ENCODE assay signal across 8 mouse cellular contexts in the genomic region with DNA sequence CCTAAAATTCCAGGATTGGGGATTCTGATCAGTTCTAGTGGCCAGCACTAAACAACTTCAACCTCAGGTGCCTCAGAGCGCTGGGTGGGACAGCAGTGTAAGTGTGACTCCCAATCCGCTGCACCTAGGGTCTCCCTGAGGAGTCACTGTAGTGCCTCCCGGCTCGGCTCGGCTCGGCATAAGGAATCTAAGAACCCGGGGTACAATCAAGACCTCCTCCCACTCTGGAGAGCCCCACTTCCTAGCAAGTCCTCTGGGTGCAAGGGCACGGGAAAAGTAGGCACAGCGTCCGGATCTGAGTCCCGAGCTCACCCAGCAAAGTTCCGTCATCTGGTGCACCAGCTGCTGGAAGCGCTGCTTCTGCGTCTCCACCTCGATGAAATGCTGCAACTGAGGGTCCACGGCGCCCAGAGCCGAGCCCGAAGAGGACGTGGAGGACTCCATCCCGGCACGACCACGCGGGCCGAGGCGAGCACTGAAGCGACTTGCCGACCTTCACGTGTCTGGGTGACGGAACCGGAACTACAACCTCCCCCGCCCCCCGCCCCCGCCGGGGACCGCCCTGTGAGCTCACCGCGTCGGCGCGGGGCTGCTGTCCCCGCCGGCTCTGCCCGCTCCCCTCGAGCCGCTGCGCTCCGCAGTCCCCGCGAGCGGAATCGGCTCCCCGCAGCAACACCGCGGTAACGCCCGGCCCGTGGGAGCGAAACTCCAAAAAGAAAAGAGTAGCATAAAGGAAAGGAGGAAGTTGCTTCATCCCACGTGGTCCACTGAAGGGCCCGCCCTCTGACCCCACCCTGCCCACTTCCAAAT. TPM values are rescaled to one million over a fixed set of nuclear protein-coding genes. Genes with fewer than 3 reads are reported as not detected.
DNase-seq lines count a peak whose midpoint lies in the region; ATAC-seq and TF ChIP-seq lines count a peak whose summit lies in the region.

Timm8a1 (minus strand) TSS at position 721 of the 810 bp plus-strand sequence.

- in situ Hi-C loops in Patski (cut with MboI; ENCODE audit: low pct_unique_long_range_greater_than_20kb): no loop called here

- CTCF ChIA-PET in Patski (lab: Charles Lee): interaction anchor here (1.1 to 1.3 kb wide), 3 partner anchors 9 to 59 kb away, joined by 3 to 4 read pairs (median 3); no protein-coding TSS in a partner anchor

- WGBS in hindbrain, embryonic 13.5 days: 16% methylated on average over 44 of the region's 61 CpGs
- 24% methylated on average over 25 of the region's 61 CpGs for whole genome bisulfite sequencing in macrophage (ENCODE audit: missing documents)

- peaks cover 20% of the 10 kb centered on the region; the same call in 1 of the 2 replicates for H3K79me2 ChIP-seq in macrophage (ENCODE audit: inconsistent target)

- no peak for DNase-seq in Patski (ENCODE audit: low read depth, low spot score)
- DNase-seq in cerebellum, postnatal 14 days: peak; percentile 50 to 59
- peak; percentile 10 to 21 for DNase-seq in frontal cortex, postnatal 14 days (ENCODE audit: low spot score in 2 of 2)
- peak; percentile 31 to 38 for DNase-seq in left cerebral cortex, adult 2 months (ENCODE audit: extremely low spot score in 1 of 2, low spot score in 2 of 2)
- DNase-seq in right cerebral cortex, adult 18-20 months: peak; percentile 35
- DNase-seq in urinary bladder, adult 2 months (ENCODE audit: low spot score): peak; percentile 44

- H3K27me3 ChIP-seq in Patski: peaks cover under 1% of the 10 kb centered on the region
- H3K27me3 ChIP-seq in hindbrain, embryonic 13.5 days: no peaks in the 10 kb centered on the region

- no peaks in the 10 kb centered on the region for H3K9me3 ChIP-seq in hindbrain, embryonic 13.5 days

- peak; percentile 88 for ATAC-seq in Patski
- ATAC-seq in hindbrain, embryonic 13.5 days (ENCODE audit: low FRiP score): peak; percentile 95

- H3K36me3 ChIP-seq in hindbrain, embryonic 13.5 days: no peaks in the 10 kb centered on the region
- no peaks in the 10 kb centered on the region for H3K36me3 ChIP-seq in macrophage (ENCODE audit: inconsistent target)

- no peak within 1 kb of the TSS for H3K27ac ChIP-seq in hindbrain, embryonic 13.5 days
- H3K27ac ChIP-seq in left cerebral cortex, adult 2 months: peak within 1 kb of the TSS; percentile 69
- H3K27ac ChIP-seq in macrophage: peak within 1 kb of the TSS; percentile 45

- POLR2A ChIA-PET in Patski (lab: Charles Lee): no interaction called here

- H3K4me3 ChIP-seq in hindbrain, embryonic 13.5 days: peak within 1 kb of the TSS; percentile 52
- peak within 1 kb of the TSS; percentile 56 for H3K4me3 ChIP-seq in left cerebral cortex, adult 2 months
- peak within 1 kb of the TSS; percentile 63 for H3K4me3 ChIP-seq in macrophage (ENCODE audit: inconsistent target)

- intact Hi-C loops in left cerebral cortex, adult 2 months (cut with DNase I): loop anchor here (5.0 kb wide), 1 partner anchor 46 kb away; the partner anchor contains the start of gene Rpl36a

- no peaks in the 10 kb centered on the region for H3K4me1 ChIP-seq in hindbrain, embryonic 13.5 days (replicated peaks)

- peak within 1 kb of the TSS; percentile 64 for H3K4me2 ChIP-seq in hindbrain, embryonic 13.5 days

- H3K9ac ChIP-seq in hindbrain, embryonic 13.5 days: peak within 1 kb of the TSS; percentile 65

- TF ChIP-seq CTCF in Patski (IDR thresholded peaks at IDR 0.05): no peak
- no peak for TF ChIP-seq CTCF in left cerebral cortex, adult 2 months (IDR thresholded peaks at IDR 0.05)

RNA-seq across cellular contexts. Expression of gene Timm8a1, which starts in this region (rescaled TPM):
- polyA plus RNA-seq in Patski (2021) (63.0 TPM), macrophage (2018) (8.9 to 25.3 TPM (median 13.0 TPM) in 3 replicates)
- 45.1 and 46.5 TPM in 2 replicates for polyA plus RNA-seq in hindbrain, embryonic 13.5 days (2015; fragmentation: Nextera tagmentation; extraction: Ambion mirVana)
- 10 to 100 TPM; 14.7 to 16.7 TPM for total RNA-seq in left cerebral cortex, adult 2 months (2021)
- 1 to 10 TPM in 23 of 26 experiments, under 1 TPM in 1, not detected in 2; 0.90 to 5.5 (median 2.0) TPM for total RNA-seq in macrophage (2018; cell fraction: chromatin; rRNA removed)
- total RNA-seq in macrophage (2018; cell fraction: cytosol; rRNA removed): 10 to 100 TPM in 14 of 26 experiments, 1 to 10 TPM in 12; 7.7 to 11.9 (median 10.1) TPM
- total RNA-seq in macrophage (2018; cell fraction: nucleus; rRNA removed): 10 to 100 TPM in 1 of 26 experiments, 1 to 10 TPM in 25; 1.8 to 10.8 (median 4.4) TPM
- polyA plus RNA-seq in urinary bladder, adult 2 months (2012; rRNA removed): 8.6 and 9.2 TPM in 2 replicates
